In genomic region chr14:118787621-118788020, GRCm38 (mm10) we compare ENCODE assay signal across 17 mouse cellular contexts. TPM values are rescaled to one million over a fixed set of nuclear protein-coding genes. Genes with fewer than 3 reads are reported as not detected.
DNase-seq lines count a peak whose midpoint lies in the region; ATAC-seq and TF ChIP-seq lines count a peak whose summit lies in the region.
"Had no signal": no experiment of that assay in that cellular context is flagged by ENCODE, and none has a peak within 500 bp of the region (broad histone marks: within the 10 kb centered on the region; RNA-seq: fewer than 3 reads in every experiment).

Gene Cldn10 (plus strand): TSS chr14:118787908.

- TF ChIP-seq POLR2A in liver, adult 2 months (IDR thresholded peaks at IDR 0.05; ENCODE audit: extremely low read depth, insufficient read depth, low read length) = no peak

- H3K9ac ChIP-seq in liver, adult 2 months (ENCODE audit: low read depth, low read length) = no peak within 1 kb of the TSS
- no peak within 1 kb of the TSS for H3K9ac ChIP-seq in liver, postnatal 0 days (replicated peaks)
- H3K9ac ChIP-seq: embryonic facial prominence, embryonic 12.5 days; forebrain, embryonic 12.5 days; heart, embryonic 12.5 days; liver, embryonic 13.5 days had no signal

- no peak within 1 kb of the TSS for H3K4me2 ChIP-seq in liver, postnatal 0 days (ENCODE audit: low read depth, low read length)
- H3K4me2 ChIP-seq: embryonic facial prominence, embryonic 12.5 days; forebrain, embryonic 12.5 days; heart, embryonic 12.5 days; liver, embryonic 13.5 days had no signal

- no peaks in the 10 kb centered on the region for H3K36me3 ChIP-seq in liver, adult 2 months (ENCODE audit: control insufficient read depth, insufficient read depth, low read length)
- no peaks in the 10 kb centered on the region for H3K36me3 ChIP-seq in liver, postnatal 0 days (replicated peaks; ENCODE audit: insufficient read depth, low read length)
- H3K36me3 ChIP-seq: embryonic facial prominence, embryonic 12.5 days; forebrain, embryonic 12.5 days; heart, embryonic 12.5 days; hindbrain, embryonic 10.5 days; liver, embryonic 13.5 days; midbrain, embryonic 10.5 days had no signal

- TF ChIP-seq CTCF in liver, adult 2 months (IDR thresholded peaks at IDR 0.05; ENCODE audit: low read depth, low read length) = no peak
- TF ChIP-seq CTCF in liver, postnatal 0 days (IDR thresholded peaks at IDR 0.05; ENCODE audit: low read depth) = no peak

- no peak for TF ChIP-seq EP300 in liver, postnatal 0 days (IDR thresholded peaks at IDR 0.05; ENCODE audit: low read depth)

- ATAC-seq in liver, postnatal 0 days = no peak
- no peak for ATAC-seq in CD4-positive, CD25-positive, alpha-beta regulatory T cell, adult 4 months

- H3K9me3 ChIP-seq in liver, postnatal 0 days (ENCODE audit: low read length) = no peaks in the 10 kb centered on the region
- H3K9me3 ChIP-seq: embryonic facial prominence, embryonic 12.5 days; forebrain, embryonic 12.5 days; heart, embryonic 12.5 days; hindbrain, embryonic 10.5 days; liver, embryonic 13.5 days; midbrain, embryonic 10.5 days had no signal

- DNase-seq in kidney, adult 9 months = peak; percentile 71
- DNase-seq in kidney, postnatal 25 days = no peak
- peak; percentile 41 for DNase-seq in liver, adult 2 months (ENCODE audit: extremely low read depth, low read depth, low spot score)
- DNase-seq in liver, postnatal 0 days = no peak
- no peak for DNase-seq in gonadal fat pad, adult 2 months (ENCODE audit: low read depth)
- DNase-seq in left cerebral cortex, postnatal 10 days (ENCODE audit: extremely low spot score in 1 of 2, low spot score in 2 of 2) = no peak
- DNase-seq: cerebellum, adult 11-12 months; gastrocnemius, adult 2 months; kidney, adult 11 months; liver, embryonic 13.5 days; right cerebral cortex, postnatal 14 days had no signal

- no peaks in the 10 kb centered on the region; the same call in 1 of the 2 replicates for H3K27me3 ChIP-seq in liver, adult 2 months (ENCODE audit: control insufficient read depth, insufficient read depth, low read length)
- 0 out of 2 replicates have a peak, but pooled peaks cover 1% of the 10 kb centered on the region for H3K27me3 ChIP-seq in liver, postnatal 0 days (ENCODE audit: insufficient read depth, low read length)
- H3K27me3 ChIP-seq: embryonic facial prominence, embryonic 12.5 days; heart, embryonic 12.5 days; liver, embryonic 13.5 days had no signal

- no peaks in the 10 kb centered on the region for H3K79me2 ChIP-seq in liver, adult 2 months (ENCODE audit: control insufficient read depth, insufficient read depth, low read length)

- intact Hi-C loops in left cerebral cortex, postnatal 10 days (cut with DNase I) = no loop called here

- H3K4me3 ChIP-seq in liver, adult 2 months (ENCODE audit: insufficient read depth, low read depth, low read length) = no peak within 1 kb of the TSS
- H3K4me3 ChIP-seq in liver, postnatal 0 days (ENCODE audit: low read depth, low read length) = no peak within 1 kb of the TSS
- H3K4me3 ChIP-seq: embryonic facial prominence, embryonic 12.5 days; forebrain, embryonic 12.5 days; gastrocnemius, adult 2 months; heart, embryonic 12.5 days; hindbrain, embryonic 10.5 days; liver, embryonic 13.5 days; midbrain, embryonic 10.5 days had no signal

- H3K27ac ChIP-seq in liver, adult 2 months (replicated peaks; ENCODE audit: insufficient read depth, low read depth, low read length) = no peak within 1 kb of the TSS
- no peak within 1 kb of the TSS for H3K27ac ChIP-seq in liver, postnatal 0 days (ENCODE audit: low read depth)
- H3K27ac ChIP-seq: embryonic facial prominence, embryonic 12.5 days; forebrain, embryonic 12.5 days; gastrocnemius, adult 2 months; hindbrain, embryonic 10.5 days; liver, embryonic 13.5 days; midbrain, embryonic 10.5 days had no signal

- WGBS in liver, adult 2 months = 49% methylated on average over 4 of the region's 4 CpGs
- 65% methylated on average over 4 of the region's 4 CpGs for WGBS in liver, postnatal 0 days (ENCODE audit: insufficient replicate concordance)

- no peaks in the 10 kb centered on the region; the same call in 1 of the 2 replicates for H3K4me1 ChIP-seq in liver, adult 2 months (ENCODE audit: control insufficient read depth, insufficient read depth, low read length)
- H3K4me1 ChIP-seq in liver, postnatal 0 days (ENCODE audit: insufficient read depth) = peaks cover 4% of the 10 kb centered on the region; the same call in 1 of the 2 replicates
- H3K4me1 ChIP-seq: embryonic facial prominence, embryonic 12.5 days; heart, embryonic 12.5 days had no signal

RNA-seq across cellular contexts. Expression of gene Cldn10, which starts in this region (rescaled TPM):
- 0.09 and 0.13 TPM in 2 replicates for total RNA-seq in liver, adult 2 months (2014; rRNA removed)
- not detected in 2 replicates for polyA plus RNA-seq in liver, adult 2 months (2012; rRNA removed)
- polyA plus RNA-seq in liver, postnatal 0 days (2015; fragmentation: Nextera tagmentation; extraction: Ambion mirVana) = 0.32 and 0.61 TPM in 2 replicates
- 36.5 and 40.1 TPM in 2 replicates for polyA plus RNA-seq in gonadal fat pad, adult 2 months (2012; rRNA removed)
- 10 to 100 TPM; 16.1 to 18.4 TPM for total RNA-seq in left cerebral cortex, postnatal 10 days (2021)
- polyA plus RNA-seq in CD4-positive, CD25-positive, alpha-beta regulatory T cell, adult 4 months (2017; shearing (Covaris generic)) = 1 to 10 TPM; 2.6 to 2.7 TPM
- total RNA-seq: gastrocnemius, adult 2 months had no signal

Comparison
In these comparisons a context has a peak if more than half of its experiments do, and no peak if none do; other contexts are left out.
1. RNA of gene Cldn10 (total RNA-seq): 16.1 to 18.4 TPM in left cerebral cortex, postnatal 10 days; 0.09 to 0.13 TPM in liver, adult 2 months; every median in the first group is over 10 times any median in the second.
2. RNA of gene Cldn10 (polyA plus RNA-seq): 36.5 to 40.1 TPM in gonadal fat pad, adult 2 months; 2.6 to 2.7 TPM in CD4-positive, CD25-positive, alpha-beta regulatory T cell, adult 4 months, 0.32 to 0.61 TPM in liver, postnatal 0 days and not detected in liver, adult 2 months; every median in the first group is over 10 times any median in the second.
3. Peak in DNase-seq in liver, adult 2 months; RNA of the gene not detected or under 1 TPM.